Comparison of ENCODE assay signal across 30 mouse cellular contexts in genomic region chr8:82983301-82983700, GRCm38 (mm10).
A peak's percentile ranks its signal among the peaks of the same experiment; 100 is the strongest.
DNase-seq lines count a peak whose midpoint lies in the region; ATAC-seq and TF ChIP-seq lines count a peak whose summit lies in the region.
"Had no signal": no experiment of that assay in that cellular context is flagged by ENCODE, and none has a peak within 500 bp of the region (broad histone marks: within the 10 kb centered on the region; RNA-seq: fewer than 3 reads in every experiment).

No protein-coding gene starts in this region.

- H3K4me3 ChIP-seq in embryonic facial prominence, embryonic 15.5 days (replicated peaks): no peak overlapping the region
- H3K4me3 ChIP-seq in embryonic facial prominence, embryonic 10.5 days: no peak overlapping the region
- H3K4me3 ChIP-seq in lung, postnatal 0 days (ENCODE audit: low read depth, low read length): no peak overlapping the region
- H3K4me3 ChIP-seq in myocyte: no peak overlapping the region
- H3K4me3 ChIP-seq: forebrain, embryonic 10.5 days; forebrain, embryonic 15.5 days; heart, embryonic 12.5 days; midbrain, embryonic 10.5 days; neural tube, embryonic 12.5 days had no signal

- H3K4me2 ChIP-seq in embryonic facial prominence, embryonic 15.5 days (replicated peaks): 0 out of 2 replicates have a peak overlapping the region, but pooled peaks have one; percentile 8
- no peak overlapping the region for H3K4me2 ChIP-seq in lung, postnatal 0 days (replicated peaks; ENCODE audit: low read depth, low read length)
- H3K4me2 ChIP-seq in myocyte (ENCODE audit: low read depth): peak overlapping the region; percentile 47
- H3K4me2 ChIP-seq: forebrain, embryonic 15.5 days; heart, embryonic 12.5 days; neural tube, embryonic 12.5 days had no signal

- no peaks in the 10 kb centered on the region for H3K27me3 ChIP-seq in embryonic facial prominence, embryonic 15.5 days
- no peaks in the 10 kb centered on the region for H3K27me3 ChIP-seq in embryonic facial prominence, embryonic 10.5 days (replicated peaks; ENCODE audit: low read depth, poor library complexity, severe bottlenecking)
- no peaks in the 10 kb centered on the region for H3K27me3 ChIP-seq in lung, postnatal 0 days (replicated peaks; ENCODE audit: insufficient read depth, low read length)
- no peaks in the 10 kb centered on the region for H3K27me3 ChIP-seq in myocyte (ENCODE audit: control insufficient read depth, insufficient read depth, insufficient read length)
- H3K27me3 ChIP-seq: CH12.LX; forebrain, embryonic 15.5 days; heart, embryonic 12.5 days; neural tube, embryonic 12.5 days; Patski had no signal

- H3K4me1 ChIP-seq in embryonic facial prominence, embryonic 15.5 days: peaks cover 14% of the 10 kb centered on the region; the same call in 1 of the 2 replicates
- peaks cover 4% of the 10 kb centered on the region; the same call in 1 of the 2 replicates for H3K4me1 ChIP-seq in embryonic facial prominence, embryonic 10.5 days
- peaks cover 9% of the 10 kb centered on the region; the same call in 1 of the 2 replicates for H3K4me1 ChIP-seq in lung, postnatal 0 days (ENCODE audit: insufficient read depth, low read depth, low read length)
- H3K4me1 ChIP-seq: forebrain, embryonic 10.5 days; heart, embryonic 12.5 days; midbrain, embryonic 10.5 days; neural tube, embryonic 12.5 days had no signal

- no peak overlapping the region for H3K27ac ChIP-seq in embryonic facial prominence, embryonic 15.5 days (replicated peaks)
- H3K27ac ChIP-seq in embryonic facial prominence, embryonic 10.5 days (replicated peaks): no peak overlapping the region
- H3K27ac ChIP-seq in lung, postnatal 0 days (ENCODE audit: low read length): peak overlapping the region; percentile 23; the same call in 1 of the 2 replicates
- H3K27ac ChIP-seq: forebrain, embryonic 10.5 days; forebrain, embryonic 15.5 days; kidney, postnatal 0 days; midbrain, embryonic 10.5 days; neural tube, embryonic 12.5 days had no signal

- H3K36me3 ChIP-seq in embryonic facial prominence, embryonic 15.5 days: no peaks in the 10 kb centered on the region
- H3K36me3 ChIP-seq in embryonic facial prominence, embryonic 10.5 days (replicated peaks): no peaks in the 10 kb centered on the region
- H3K36me3 ChIP-seq in lung, postnatal 0 days (ENCODE audit: insufficient read depth, low read length): no peaks in the 10 kb centered on the region
- no peaks in the 10 kb centered on the region for H3K36me3 ChIP-seq in myocyte (ENCODE audit: control insufficient read depth, insufficient read depth)
- H3K36me3 ChIP-seq: forebrain, embryonic 10.5 days; forebrain, embryonic 15.5 days; G1E; heart, embryonic 12.5 days; midbrain, embryonic 10.5 days; neural tube, embryonic 12.5 days had no signal

- no peak for DNase-seq in embryonic facial prominence, embryonic 10.5 days (ENCODE audit: low spot score)
- DNase-seq in lung, adult 18-20 months: peak; percentile 11 to 20
- peak; percentile 71 for DNase-seq in lung, postnatal 0 days (ENCODE audit: low spot score)
- no peak for DNase-seq in layer of hippocampus, postnatal 10 days (ENCODE audit: low spot score in 2 of 2)
- no peak for DNase-seq in adrenal gland, postnatal 10 days
- no peak for DNase-seq in cerebellum, adult 11-12 months
- DNase-seq: adrenal gland, postnatal 25 days; cerebellum, adult 18-20 months; cerebellum, postnatal 10 days; gastrocnemius, postnatal 25 days; heart, adult 18-20 months; heart, postnatal 4 days; kidney, adult 18-20 months; liver; right cerebral cortex, adult 18-20 months; right cerebral cortex, postnatal 4 days; thymus, postnatal 4 days had no signal

- TF ChIP-seq CTCF in lung, postnatal 0 days (IDR thresholded peaks at IDR 0.05): no peak

- 59% methylated on average over 5 of the region's 5 CpGs for WGBS in embryonic facial prominence, embryonic 15.5 days
- 80% methylated on average over 5 of the region's 5 CpGs for WGBS in embryonic facial prominence, embryonic 10.5 days
- WGBS in lung, postnatal 0 days: 25% methylated on average over 5 of the region's 5 CpGs

- no peak for TF ChIP-seq POLR2A in myocyte (IDR thresholded peaks at IDR 0.05; ENCODE audit: insufficient read length, low read depth)

- H3K9me3 ChIP-seq in embryonic facial prominence, embryonic 15.5 days (replicated peaks): no peaks in the 10 kb centered on the region
- H3K9me3 ChIP-seq in embryonic facial prominence, embryonic 10.5 days: no peaks in the 10 kb centered on the region
- H3K9me3 ChIP-seq in lung, postnatal 0 days (ENCODE audit: low read length): no peaks in the 10 kb centered on the region
- H3K9me3 ChIP-seq: forebrain, embryonic 10.5 days; forebrain, embryonic 15.5 days; G1E; heart, embryonic 12.5 days; midbrain, embryonic 10.5 days; neural tube, embryonic 12.5 days had no signal

- ATAC-seq in embryonic facial prominence, embryonic 15.5 days (ENCODE audit: insufficient number of reproducible peaks, low FRiP score, low TSS enrichment, low read depth): no peak
- peak; percentile 68 for ATAC-seq in lung, postnatal 0 days
- ATAC-seq: forebrain, embryonic 15.5 days; hindbrain, embryonic 16.5 days; midbrain, embryonic 16.5 days had no signal

- no peak overlapping the region for H3ac ChIP-seq in myocyte (ENCODE audit: control insufficient read depth, insufficient read length)

- no peaks in the 10 kb centered on the region for H3K79me2 ChIP-seq in myocyte (ENCODE audit: control insufficient read depth, insufficient read depth)

- peak; percentile 16; the same call in 1 of the 2 replicates for TF ChIP-seq EP300 in lung, postnatal 0 days (IDR thresholded peaks at IDR 0.05)

- H3K9ac ChIP-seq in embryonic facial prominence, embryonic 15.5 days: no peak overlapping the region
- no peak overlapping the region for H3K9ac ChIP-seq in lung, postnatal 0 days (replicated peaks; ENCODE audit: low read depth)
- H3K9ac ChIP-seq: forebrain, embryonic 15.5 days; heart, embryonic 12.5 days; neural tube, embryonic 12.5 days had no signal

TF ChIP-seq in myocyte, 11 proteins besides CTCF, POLR2A, EP300 and RAD21:
- TF ChIP-seq CEBPB (IDR thresholded peaks at IDR 0.05; ENCODE audit: insufficient read depth, poor library complexity, severe bottlenecking) (no peak), POLR2AphosphoS2 (IDR thresholded peaks at IDR 0.05; ENCODE audit: insufficient read length, low read depth) (no peak), REST (IDR thresholded peaks at IDR 0.05; ENCODE audit: insufficient read depth, insufficient read length) (no peak), MYOD1 (IDR thresholded peaks at IDR 0.05; ENCODE audit: control insufficient read depth in 1 of 3, insufficient read length in 2 of 3, low read depth in 2 of 3) (no peak), E2F4 (IDR thresholded peaks at IDR 0.05; ENCODE audit: insufficient read depth) (no peak), MAX (IDR thresholded peaks at IDR 0.05; ENCODE audit: low read depth) (no peak), USF1 (IDR thresholded peaks at IDR 0.05; ENCODE audit: low read depth) (no peak), MYOG (IDR thresholded peaks at IDR 0.05; ENCODE audit: control insufficient read depth in 1 of 3, insufficient read depth in 1 of 3, insufficient read length in 2 of 3, low read depth in 2 of 3) (no peak), TCF3 (IDR thresholded peaks at IDR 0.05; ENCODE audit: insufficient read length, low read depth) (no peak), SRF (IDR thresholded peaks at IDR 0.05; ENCODE audit: control insufficient read depth, insufficient read length, low read depth) (no peak), TCF12 (IDR thresholded peaks at IDR 0.05; ENCODE audit: insufficient read depth, poor library complexity, severe bottlenecking) (no peak)

Comparison
In these comparisons a context has a peak if more than half of its experiments do, and no peak if none do; other contexts are left out.
1. DNase-seq: peak in lung, adult 18-20 months (2 of 2) and lung, postnatal 0 days (single experiment); none in embryonic facial prominence, embryonic 10.5 days (single experiment), layer of hippocampus, postnatal 10 days (0 of 2), adrenal gland, postnatal 10 days (single experiment) and cerebellum, adult 11-12 months (single experiment).